Mouse (Mus musculus) liver, embryonic 12.5 days (tissue): ENCODE measurements around the gene Cdk10. TPM values are rescaled to one million over a fixed set of nuclear protein-coding genes. Genes with fewer than 3 reads are reported as not detected.
"Not testable (repeated sequence)": the region's sequence is repeated elsewhere in the genome, so short reads cannot be mapped to it uniquely, and the experiment has no call there.

Source experiments
- ATAC-seq: fragments of 200-750 bp; cut with Nextera tagmentation; 2 replicates; pipeline ENCODE4 v1.8.0; 2017; ENCODE audit warnings: moderate number of reproducible peaks, mild to moderate bottlenecking, moderate library complexity
- H3K27ac ChIP-seq: fragments of 300-500 bp; sonication (generic); 2 replicates; pipeline ENCODE4 v1.5.1; 2016; ENCODE audit warnings: mild to moderate bottlenecking
- H3K27me3 ChIP-seq: fragments of 300-500 bp; sonication (generic); replicated peaks from 2 replicates; pipeline ENCODE4 v1.6.1; 2016; ENCODE audit warnings: mild to moderate bottlenecking, moderate library complexity
- H3K36me3 ChIP-seq: fragments of 300-500 bp; sonication (generic); 2 replicates; pipeline ENCODE4 v1.6.1; 2016; ENCODE audit warnings: mild to moderate bottlenecking, moderate library complexity
- H3K4me1 ChIP-seq: fragments of 300-500 bp; sonication (generic); 2 replicates; pipeline ENCODE4 v1.6.1; 2016
- H3K4me2 ChIP-seq: fragments of 300-500 bp; sonication (generic); 2 replicates; pipeline ENCODE4 v1.6.1; 2016; ENCODE audit warnings: mild to moderate bottlenecking, moderate library complexity
- H3K4me3 ChIP-seq: fragments of 300-500 bp; sonication (generic); 2 replicates; pipeline ENCODE4 v1.5.1; 2016; ENCODE audit warnings: mild to moderate bottlenecking, moderate library complexity
- H3K9ac ChIP-seq: fragments of 300-500 bp; sonication (generic); 2 replicates; pipeline ENCODE4 v1.6.1; 2016; ENCODE audit warnings: mild to moderate bottlenecking, moderate library complexity
- H3K9me3 ChIP-seq: fragments of 300-500 bp; sonication (generic); replicated peaks from 2 replicates; pipeline ENCODE4 v1.6.1; 2016; ENCODE audit warnings: mild to moderate bottlenecking, moderate library complexity
- WGBS: fragments of 180-500 bp; shearing (Covaris S2); methylation state at CpG from one replicate; pipeline ENCODE4 v1.1.7; 2016; ENCODE audit not compliant: insufficient replicate concordance; 5-methylcytosine and 5-hydroxymethylcytosine counted together
- polyA plus RNA-seq: library from polyadenylated mRNA; unstranded; fragments of >200 nt; fragmentation: Nextera tagmentation; extraction: Ambion mirVana; gene quantifications from 2 replicates; pipeline ENCODE4 v1.2.1, GENCODE M21; 2016

Gene Cdk10
- 14.7 and 16.2 TPM in 2 replicates for polyA plus RNA-seq

GRCm38 (mm10) chr8:123224278-123225266 lies at the start of gene Cdk10:
Gene Cdk10, plus strand, starts transcription at chr8:123224842.
- Histone ChIP-seq H3K27ac (peak within 1 kb of the TSS; percentile 76), H3K4me1 (peaks cover 19% of the 10 kb centered on the region), H3K27me3 (0 out of 2 replicates have a peak, but pooled peaks cover 4% of the 10 kb centered on the region), H3K4me2 (peak within 1 kb of the TSS; percentile 97), H3K9me3 (no peaks in the 10 kb centered on the region), H3K36me3 (peaks cover 25% of the 10 kb centered on the region), H3K9ac (peak within 1 kb of the TSS; percentile 86), H3K4me3 (peak within 1 kb of the TSS; percentile 82)
- peak; percentile 88 for ATAC-seq
- WGBS = 3% methylated on average over 59 of the region's 59 CpGs

GRCm38 (mm10) chr8:123181391-123181790 lies 43.3 kb upstream of the Cdk10 start:
- no peak overlapping the region for H3K4me2 ChIP-seq
- peaks cover 15% of the 10 kb centered on the region for H3K9me3 ChIP-seq
- no peak overlapping the region for H3K9ac ChIP-seq
- 64% methylated on average over 3 of the region's 3 CpGs for WGBS
- peaks cover 17% of the 10 kb centered on the region; the same call in 1 of the 2 replicates for H3K27me3 ChIP-seq
- H3K36me3 ChIP-seq = no peaks in the 10 kb centered on the region
- H3K4me3 ChIP-seq = no peak overlapping the region
- 0 out of 2 replicates have a peak, but pooled peaks cover 11% of the 10 kb centered on the region for H3K4me1 ChIP-seq
- peak; percentile 27 for ATAC-seq
- no peak overlapping the region for H3K27ac ChIP-seq

DNA sequence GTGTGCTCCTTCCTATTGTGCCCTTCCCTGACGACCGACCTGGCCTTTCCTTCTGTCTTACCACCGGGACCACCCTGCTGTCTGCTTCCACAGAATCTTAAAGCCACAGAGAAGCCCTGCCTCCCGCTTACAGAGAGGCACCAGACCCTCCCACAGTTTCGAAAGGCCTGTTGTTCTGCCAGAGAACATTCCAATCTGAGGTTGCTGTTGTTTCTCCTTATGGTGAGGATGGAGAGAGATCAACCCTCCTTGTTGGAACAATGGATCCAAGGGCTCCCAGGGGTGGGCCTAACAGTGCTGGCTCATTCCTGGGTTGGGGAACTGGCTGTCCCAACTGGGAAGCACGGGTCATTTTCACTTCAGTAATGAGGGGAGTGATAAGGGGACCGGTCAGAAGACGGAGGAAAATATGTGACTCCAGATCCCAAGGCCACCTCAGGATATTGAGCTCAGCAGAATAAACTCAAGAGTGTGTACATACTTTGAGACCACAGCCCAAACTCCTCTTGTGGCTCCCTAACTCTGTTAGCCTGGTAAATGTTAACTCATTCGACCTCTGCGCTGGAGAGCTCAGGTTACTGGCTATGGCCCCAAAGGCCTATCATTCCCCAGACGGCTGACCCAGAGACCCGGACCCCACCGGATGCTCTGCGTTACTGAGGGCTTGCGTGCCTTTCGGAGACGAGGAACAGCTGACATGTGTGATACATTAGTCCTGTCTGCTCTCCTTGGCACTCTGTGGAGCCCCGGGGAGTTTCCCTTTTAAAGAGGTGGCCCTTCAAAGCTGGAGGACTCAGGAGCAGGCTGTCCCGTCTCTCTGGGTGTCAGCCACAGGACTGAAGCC lies 38.9 kb upstream of the Cdk10 start, which contains the start of gene Dpep1:
Gene Dpep1, plus strand, starts transcription at position 677 of the 844 bp plus-strand sequence.
- H3K9me3 ChIP-seq = no peaks in the 10 kb centered on the region
- peaks cover 36% of the 10 kb centered on the region for H3K4me1 ChIP-seq
- H3K4me2 ChIP-seq = no peak within 1 kb of the TSS
- H3K36me3 ChIP-seq = no peaks in the 10 kb centered on the region
- no peak within 1 kb of the TSS for H3K27ac ChIP-seq
- peaks cover 27% of the 10 kb centered on the region for H3K27me3 ChIP-seq
- no peak for ATAC-seq
- H3K4me3 ChIP-seq = no peak within 1 kb of the TSS
- WGBS = 47% methylated on average over 19 of the region's 19 CpGs
- H3K9ac ChIP-seq = no peak within 1 kb of the TSS

DNA sequence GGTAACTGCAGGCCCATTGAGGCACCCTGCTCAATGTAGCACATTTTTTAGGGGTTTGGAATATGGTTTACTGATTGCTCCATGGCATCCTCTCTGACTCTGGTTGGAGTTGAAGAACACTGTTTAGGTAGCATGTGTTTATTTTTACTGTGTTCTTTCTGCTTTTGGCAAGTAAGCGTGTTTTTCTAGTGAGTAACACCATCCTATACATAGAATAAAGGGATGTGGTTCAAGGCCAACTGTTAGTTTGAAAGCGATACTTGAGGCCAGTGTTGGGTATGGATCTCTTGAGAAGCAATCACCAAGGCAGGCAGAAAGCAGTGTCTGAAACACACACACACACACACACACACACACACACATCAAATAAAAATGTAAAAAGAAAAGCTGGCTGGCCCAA lies 36.6 kb upstream of the Cdk10 start:
- H3K9me3 ChIP-seq = no peaks in the 10 kb centered on the region
- no peak overlapping the region for H3K4me3 ChIP-seq
- 71% methylated on average over 2 of the region's 2 CpGs for WGBS
- H3K36me3 ChIP-seq = no peaks in the 10 kb centered on the region
- H3K9ac ChIP-seq = no peak overlapping the region
- H3K27ac ChIP-seq = no peak overlapping the region
- peaks cover 24% of the 10 kb centered on the region for H3K27me3 ChIP-seq
- no peak for ATAC-seq
- H3K4me2 ChIP-seq = no peak overlapping the region
- H3K4me1 ChIP-seq = peaks cover 46% of the 10 kb centered on the region

GRCm38 (mm10) chr8:123188841-123189240 lies 35.8 kb upstream of the Cdk10 start:
- H3K27ac ChIP-seq = no peak overlapping the region
- peaks cover 46% of the 10 kb centered on the region for H3K4me1 ChIP-seq
- 65% methylated on average over 7 of the region's 7 CpGs for WGBS
- H3K36me3 ChIP-seq = no peaks in the 10 kb centered on the region
- H3K27me3 ChIP-seq = peaks cover 28% of the 10 kb centered on the region
- H3K9me3 ChIP-seq = no peaks in the 10 kb centered on the region
- ATAC-seq = no peak
- H3K4me3 ChIP-seq = no peak overlapping the region
- H3K9ac ChIP-seq = no peak overlapping the region
- no peak overlapping the region for H3K4me2 ChIP-seq

DNA sequence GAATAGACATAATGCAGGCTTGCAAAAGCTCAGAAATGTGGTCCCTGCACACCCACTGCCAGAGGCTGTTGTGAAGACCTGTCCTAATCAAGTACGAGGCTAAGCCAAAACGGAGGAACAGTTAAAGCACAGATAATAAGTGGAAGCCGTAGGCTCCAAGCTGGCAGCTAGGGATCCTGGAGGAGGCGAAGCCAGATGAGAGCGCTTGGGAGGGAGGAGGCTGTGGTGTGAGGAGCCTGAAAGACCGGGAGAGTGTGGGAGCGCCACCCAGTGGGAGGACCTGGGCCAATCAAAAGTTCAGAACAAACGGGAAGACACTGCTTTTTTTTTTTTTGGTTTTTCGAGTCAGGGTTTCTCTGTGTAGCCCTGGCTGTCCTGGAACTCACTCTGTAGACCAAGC lies 34.0 kb upstream of the Cdk10 start:
- Histone ChIP-seq H3K4me3 (no peak overlapping the region), H3K27ac (no peak overlapping the region), H3K9me3 (no peaks in the 10 kb centered on the region), H3K27me3 (peaks cover 34% of the 10 kb centered on the region), H3K9ac (no peak overlapping the region), H3K36me3 (no peaks in the 10 kb centered on the region), H3K4me1 (peaks cover 41% of the 10 kb centered on the region), H3K4me2 (peak overlapping the region; percentile 5)
- 5% methylated on average over 9 of the region's 9 CpGs for WGBS
- no peak for ATAC-seq

GRCm38 (mm10) chr8:123191908-123192307 lies 32.7 kb upstream of the Cdk10 start:
- Histone ChIP-seq H3K27me3 (peaks cover 23% of the 10 kb centered on the region), H3K9me3 (no peaks in the 10 kb centered on the region), H3K36me3 (no peaks in the 10 kb centered on the region), H3K4me3 (no peak overlapping the region), H3K9ac (no peak overlapping the region), H3K4me1 (peaks cover 42% of the 10 kb centered on the region), H3K4me2 (no peak overlapping the region), H3K27ac (no peak overlapping the region)
- WGBS = 50% methylated on average over 8 of the region's 8 CpGs
- no peak for ATAC-seq

DNA sequence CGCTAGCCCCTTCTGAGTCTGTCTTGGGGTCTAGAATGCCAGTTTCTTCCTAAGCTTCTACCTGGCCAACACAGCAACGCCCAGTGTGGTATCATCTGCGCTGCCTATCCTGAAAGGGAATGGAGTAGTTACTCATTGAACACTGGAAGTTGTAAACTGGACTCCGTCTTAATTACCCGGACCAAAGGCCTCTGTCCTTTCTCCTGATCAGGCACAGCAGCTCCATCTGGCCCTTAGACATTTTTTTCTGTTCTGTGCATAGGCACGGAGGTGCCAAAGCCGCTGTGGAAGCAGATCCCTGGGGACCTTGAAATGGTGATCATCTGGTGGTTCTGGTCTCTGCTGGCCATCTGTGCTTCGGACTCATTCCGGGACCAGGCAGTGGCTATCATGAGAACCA lies 30.9 kb upstream of the Cdk10 start:
- WGBS = 80% methylated on average over 9 of the region's 9 CpGs
- no peak for ATAC-seq
- H3K4me3 ChIP-seq = no peak overlapping the region
- H3K9me3 ChIP-seq = no peaks in the 10 kb centered on the region
- H3K36me3 ChIP-seq = no peaks in the 10 kb centered on the region
- H3K4me1 ChIP-seq = peaks cover 47% of the 10 kb centered on the region
- no peak overlapping the region for H3K9ac ChIP-seq
- peaks cover 23% of the 10 kb centered on the region for H3K27me3 ChIP-seq
- no peak overlapping the region for H3K4me2 ChIP-seq
- no peak overlapping the region for H3K27ac ChIP-seq

DNA sequence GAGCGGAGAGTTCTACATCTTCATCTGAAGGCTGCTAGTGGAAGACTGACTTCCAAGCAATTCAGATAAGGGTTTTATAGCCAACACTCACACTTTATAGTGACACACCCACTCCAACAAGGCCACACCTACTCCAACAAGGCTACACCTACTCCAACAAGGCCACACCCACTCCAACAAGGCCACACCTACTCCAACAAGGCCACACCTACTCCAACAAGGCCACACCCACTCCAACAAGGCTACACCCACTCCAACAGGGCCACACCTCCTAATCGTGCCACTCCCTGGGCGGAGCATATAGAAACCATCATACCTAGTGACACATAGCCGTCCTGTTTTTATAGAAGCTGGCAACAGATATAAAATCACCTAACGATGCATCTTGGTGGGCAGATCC lies 27.6 kb upstream of the Cdk10 start:
- Histone ChIP-seq H3K4me1 (peaks cover 20% of the 10 kb centered on the region), H3K27me3 (peaks cover 53% of the 10 kb centered on the region), H3K4me2 (0 out of 2 replicates have a peak overlapping the region, but pooled peaks have one; percentile 5), H3K27ac (peak overlapping the region; percentile 34; the same call in 1 of the 2 replicates)
- H3K36me3 ChIP-seq, H3K9me3 ChIP-seq, H3K9ac ChIP-seq, H3K4me3 ChIP-seq: not testable (repeated sequence)
- ATAC-seq = peak; percentile 73
- WGBS = 45% methylated on average over 5 of the region's 5 CpGs

DNA sequence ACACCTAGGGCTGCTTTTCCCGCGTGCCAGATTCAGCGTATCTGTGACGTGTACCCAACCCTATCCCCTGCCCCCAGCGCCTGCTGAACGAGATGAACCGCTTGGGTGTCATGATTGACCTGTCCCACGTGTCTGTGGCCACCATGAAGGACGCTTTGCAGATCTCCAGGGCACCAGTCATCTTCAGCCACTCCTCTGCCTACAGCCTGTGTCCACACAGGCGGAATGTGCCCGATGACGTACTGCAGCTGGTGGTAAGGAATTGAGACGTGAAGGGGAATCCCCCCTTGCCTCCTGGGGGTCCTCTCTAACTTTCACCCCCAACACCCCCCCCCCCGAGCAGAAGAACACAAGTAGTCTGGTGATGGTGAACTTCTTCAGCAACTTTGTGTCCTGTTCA lies 24.8 kb upstream of the Cdk10 start:
- H3K36me3 ChIP-seq = peaks cover 9% of the 10 kb centered on the region
- no peak for ATAC-seq
- H3K27ac ChIP-seq = no peak overlapping the region
- no peak overlapping the region for H3K4me3 ChIP-seq
- WGBS = 53% methylated on average over 14 of the region's 14 CpGs
- H3K9me3 ChIP-seq = no peaks in the 10 kb centered on the region
- peaks cover 20% of the 10 kb centered on the region for H3K4me1 ChIP-seq
- peaks cover 42% of the 10 kb centered on the region for H3K27me3 ChIP-seq
- no peak overlapping the region for H3K9ac ChIP-seq
- no peak overlapping the region for H3K4me2 ChIP-seq

DNA sequence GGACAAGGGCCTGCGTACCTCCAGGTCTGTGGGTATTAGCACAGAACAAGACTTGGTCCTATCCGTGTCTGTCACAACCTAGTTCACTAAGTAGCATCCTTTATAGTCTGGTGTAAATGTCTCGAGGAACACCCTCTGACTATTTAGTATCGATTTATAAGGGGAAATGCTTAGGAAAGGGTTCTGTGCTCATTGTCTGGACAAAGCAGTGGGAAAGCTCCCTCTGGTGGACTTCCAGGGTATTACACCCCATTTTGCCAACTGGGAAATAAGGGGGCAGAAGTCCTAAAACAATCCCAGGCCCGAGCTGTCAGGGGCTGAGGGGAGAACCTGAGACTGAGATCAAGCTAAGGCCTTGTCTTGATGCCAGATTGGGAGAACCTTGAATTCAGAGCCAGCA lies 22.4 kb upstream of the Cdk10 start:
- H3K4me1 ChIP-seq = peaks cover 6% of the 10 kb centered on the region
- H3K9ac ChIP-seq = no peak overlapping the region
- no peaks in the 10 kb centered on the region for H3K9me3 ChIP-seq
- peaks cover 37% of the 10 kb centered on the region for H3K27me3 ChIP-seq
- no peak overlapping the region for H3K27ac ChIP-seq
- H3K36me3 ChIP-seq = peaks cover 30% of the 10 kb centered on the region
- H3K4me2 ChIP-seq = no peak overlapping the region
- WGBS = 25% methylated on average over 5 of the region's 5 CpGs
- no peak overlapping the region for H3K4me3 ChIP-seq
- ATAC-seq = no peak
